Mouse (Mus musculus): ENCODE measurements at regions not wholly inside any gene's neighbourhood (a gene's known extent, or its start where the extent isn't known, plus 50 kb on each side); places are given as distances from the start of the nearest gene placed in this dataset.

DNA sequence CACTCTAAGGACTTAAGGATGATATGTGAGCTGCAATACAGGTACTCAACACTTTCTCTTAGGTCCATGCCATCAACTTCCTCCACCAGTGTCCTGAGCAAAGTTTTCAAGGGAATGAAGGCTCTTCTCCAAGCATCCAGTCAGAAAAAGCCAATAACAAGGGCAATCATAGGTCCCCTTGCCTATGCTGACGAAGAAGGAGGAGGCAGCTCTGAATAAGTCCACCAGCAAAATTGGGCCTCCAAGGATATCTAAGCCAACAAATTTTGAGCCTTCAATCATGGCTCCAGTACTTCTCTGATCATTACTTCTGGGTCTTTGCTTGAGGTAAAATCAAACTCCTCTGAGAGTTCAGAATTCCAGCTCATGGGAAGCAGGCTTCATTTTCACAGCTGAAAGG lies 293.1 kb downstream of the Snurf start:
- peak in 1 of 2 experiments; percentile 25 for DNase-seq

All from kidney, postnatal 25 days (tissue).